Mouse (Mus musculus) heart, embryonic 14.5 days (tissue): Measurements from ENCODE around the gene Cdh13. TPM values are rescaled to one million over a fixed set of nuclear protein-coding genes. Genes with fewer than 3 reads are reported as not detected.

Experiments
- ATAC-seq: fragments of 200-750 bp; cut with Nextera tagmentation; 2 replicates; pipeline ENCODE4 v1.8.0; 2017; ENCODE audit warnings: low read depth, moderate TSS enrichment; ENCODE audit not compliant: insufficient number of reproducible peaks, insufficient read depth, low FRiP score
- H3K27ac ChIP-seq, 2 experiments: fragments of 200-500 bp in 1 of 2; fragments of 300-500 bp in 1 of 2; sonication (generic) in 1 of 2; replicated peaks in 1 of 2; 2 replicates each; pipeline ENCODE4 v1.5.1; 2012 to 2014; ENCODE audit warnings: low read depth in 2 of 2, low read length in 2 of 2, control low read depth in 1 of 2, mild to moderate bottlenecking in 1 of 2, mixed read lengths in 1 of 2; ENCODE audit not compliant: control insufficient read depth in 1 of 2, insufficient read depth in 1 of 2
- H3K27me3 ChIP-seq: fragments of 300-500 bp; sonication (generic); 2 replicates; pipeline ENCODE4 v1.6.1; 2014; ENCODE audit warnings: mild to moderate bottlenecking, low read length, control low read depth; ENCODE audit not compliant: control insufficient read depth, insufficient read depth
- H3K36me3 ChIP-seq: fragments of 300-500 bp; sonication (generic); 2 replicates; pipeline ENCODE4 v1.6.1; 2014; ENCODE audit warnings: mild to moderate bottlenecking, control low read depth, low read length, mixed read lengths; ENCODE audit not compliant: control insufficient read depth, insufficient read depth
- H3K4me1 ChIP-seq, 2 experiments: fragments of 200-500 bp in 1 of 2; fragments of 300-500 bp in 1 of 2; sonication (generic) in 1 of 2; 2 replicates each; pipeline ENCODE4 v1.6.1; 2012 to 2014; ENCODE audit warnings: low read length in 2 of 2, control low read depth in 1 of 2, mixed read lengths in 1 of 2; ENCODE audit not compliant: control insufficient read depth in 2 of 2, insufficient read depth in 2 of 2
- H3K4me2 ChIP-seq: fragments of 300-500 bp; sonication (generic); 2 replicates; pipeline ENCODE4 v1.6.1; 2014; ENCODE audit warnings: mild to moderate bottlenecking, low read length
- H3K4me3 ChIP-seq, 2 experiments: fragments of 200-500 bp in 1 of 2; fragments of 300-500 bp in 1 of 2; sonication (generic) in 1 of 2; 2 replicates each; pipeline ENCODE4 v1.5.1; 2012 to 2014; ENCODE audit warnings: low read length in 2 of 2, mild to moderate bottlenecking in 2 of 2, control low read depth in 1 of 2, low read depth in 1 of 2, moderate library complexity in 1 of 2; ENCODE audit not compliant: control insufficient read depth in 1 of 2, insufficient read depth in 1 of 2
- H3K9ac ChIP-seq: fragments of 300-500 bp; sonication (generic); 2 replicates; pipeline ENCODE4 v1.6.1; 2014; ENCODE audit warnings: mild to moderate bottlenecking, low read length
- H3K9me3 ChIP-seq: fragments of 300-500 bp; sonication (generic); 2 replicates; pipeline ENCODE4 v1.6.1; 2016; ENCODE audit warnings: low read length, control low read depth; ENCODE audit not compliant: control insufficient read depth
- WGBS: fragments of 180-500 bp; shearing (Covaris S2); extraction: QIAGEN DNeasy Blood & Tissue Kit; methylation state at CpG from one replicate; pipeline ENCODE4 v1.1.7; 2014; 5-methylcytosine and 5-hydroxymethylcytosine counted together
- polyA plus RNA-seq: library from polyadenylated mRNA; unstranded; fragments of >200 nt; fragmentation: Nextera tagmentation; extraction: Ambion mirVana; gene quantifications from 2 replicates; pipeline ENCODE4 v1.2.1, GENCODE M21; 2014

Gene Cdh13
- polyA plus RNA-seq = 94.9 and 109 TPM in 2 replicates

- H3K27me3 ChIP-seq = peaks cover 3% of the 10 kb centered on the region; the same call in 1 of the 2 replicates
- under 1% methylated on average over 33 of the region's 33 CpGs for WGBS
- peak within 1 kb of the TSS; percentile 89 for H3K4me2 ChIP-seq
- no peaks in the 10 kb centered on the region for H3K36me3 ChIP-seq
- H3K9me3 ChIP-seq = no peaks in the 10 kb centered on the region
- peaks cover 34 to 46% of the 10 kb centered on the region in 2 experiments for H3K4me1 ChIP-seq
- H3K4me3 ChIP-seq = peak within 1 kb of the TSS; percentile 74 to 77
- ATAC-seq = no peak
- peak within 1 kb of the TSS; percentile 90 for H3K9ac ChIP-seq
- H3K27ac ChIP-seq = peak within 1 kb of the TSS; percentile 58 to 96
Measured at GRCm38 (mm10) chr8:118283600-118284111, at the start of gene Cdh13. Cdh13 (plus strand) TSS chr8:118283733.

GRCm38 (mm10) chr8:118235626-118236025 lies 47.9 kb upstream of the Cdh13 start:
- Histone ChIP-seq H3K4me2 (no peak overlapping the region), H3K36me3 (no peaks in the 10 kb centered on the region), H3K27ac (no peak overlapping the region), H3K4me3 (no peak overlapping the region), H3K27me3 (no peaks in the 10 kb centered on the region), H3K4me1 (peaks cover 3 to 4% of the 10 kb centered on the region in 2 experiments; a peak in 2 of 4 replicates), H3K9ac (no peak overlapping the region), H3K9me3 (no peaks in the 10 kb centered on the region)
- WGBS = 87% methylated on average over 7 of the region's 7 CpGs
- ATAC-seq = no peak

GRCm38 (mm10) chr8:118237150-118237620 lies 46.3 kb upstream of the Cdh13 start:
- Histone ChIP-seq H3K27me3 (no peaks in the 10 kb centered on the region), H3K4me2 (no peak overlapping the region), H3K4me3 (no peak overlapping the region), H3K9ac (no peak overlapping the region), H3K4me1 (peaks cover 3 to 4% of the 10 kb centered on the region in 2 experiments; a peak in 2 of 4 replicates), H3K27ac (no peak overlapping the region), H3K36me3 (no peaks in the 10 kb centered on the region), H3K9me3 (no peaks in the 10 kb centered on the region)
- WGBS = 45% methylated on average over 11 of the region's 11 CpGs
- ATAC-seq = no peak

GRCm38 (mm10) chr8:118238156-118238555 lies 45.4 kb upstream of the Cdh13 start:
- Histone ChIP-seq H3K27me3 (no peaks in the 10 kb centered on the region), H3K9ac (no peak overlapping the region), H3K4me2 (no peak overlapping the region), H3K27ac (no peak overlapping the region), H3K9me3 (no peaks in the 10 kb centered on the region), H3K4me1 (peaks cover 3 to 4% of the 10 kb centered on the region in 2 experiments; a peak in 2 of 4 replicates), H3K36me3 (no peaks in the 10 kb centered on the region), H3K4me3 (no peak overlapping the region)
- 78% methylated on average over 5 of the region's 5 CpGs for WGBS
- no peak for ATAC-seq

GRCm38 (mm10) chr8:118239186-118239585 lies 44.3 kb upstream of the Cdh13 start:
- Histone ChIP-seq H3K36me3 (no peaks in the 10 kb centered on the region), H3K4me1 (peaks cover 3 to 4% of the 10 kb centered on the region in 2 experiments; a peak in 2 of 4 replicates), H3K9ac (no peak overlapping the region), H3K27ac (no peak overlapping the region), H3K9me3 (no peaks in the 10 kb centered on the region), H3K4me3 (no peak overlapping the region), H3K4me2 (no peak overlapping the region), H3K27me3 (no peaks in the 10 kb centered on the region)
- ATAC-seq = no peak
- 57% methylated on average over 1 of the region's 1 CpGs for WGBS

GRCm38 (mm10) chr8:118249319-118249718 lies 34.2 kb upstream of the Cdh13 start:
- no peak overlapping the region for H3K4me2 ChIP-seq
- no peaks in the 10 kb centered on the region; a peak in 1 of 4 replicates for H3K4me1 ChIP-seq
- 82% methylated on average over 5 of the region's 5 CpGs for WGBS
- no peak overlapping the region for H3K4me3 ChIP-seq
- H3K27ac ChIP-seq = no peak overlapping the region
- no peak overlapping the region for H3K9ac ChIP-seq
- H3K27me3 ChIP-seq = no peaks in the 10 kb centered on the region
- no peaks in the 10 kb centered on the region for H3K36me3 ChIP-seq
- ATAC-seq = no peak
- H3K9me3 ChIP-seq = no peaks in the 10 kb centered on the region

- Histone ChIP-seq H3K27me3 (no peaks in the 10 kb centered on the region), H3K4me1 (no peaks in the 10 kb centered on the region; a peak in 1 of 4 replicates), H3K9me3 (no peaks in the 10 kb centered on the region), H3K9ac (no peak overlapping the region), H3K4me3 (no peak overlapping the region), H3K4me2 (no peak overlapping the region), H3K27ac (no peak overlapping the region), H3K36me3 (no peaks in the 10 kb centered on the region)
- 56% methylated on average over 7 of the region's 7 CpGs for WGBS
- ATAC-seq = no peak
Measured at GRCm38 (mm10) chr8:118249923-118250322, 33.6 kb upstream of the Cdh13 start.

- Histone ChIP-seq H3K9me3 (no peaks in the 10 kb centered on the region), H3K36me3 (no peaks in the 10 kb centered on the region), H3K4me3 (no peak overlapping the region), H3K4me1 (no peaks in the 10 kb centered on the region), H3K9ac (no peak overlapping the region), H3K27ac (no peak overlapping the region), H3K27me3 (no peaks in the 10 kb centered on the region), H3K4me2 (no peak overlapping the region)
- no peak for ATAC-seq
- WGBS = 33% methylated on average over 4 of the region's 4 CpGs
Measured at GRCm38 (mm10) chr8:118263117-118263516, 20.4 kb upstream of the Cdh13 start.
